Mouse (Mus musculus): Measurements from ENCODE around the gene E4f1.

DNA sequence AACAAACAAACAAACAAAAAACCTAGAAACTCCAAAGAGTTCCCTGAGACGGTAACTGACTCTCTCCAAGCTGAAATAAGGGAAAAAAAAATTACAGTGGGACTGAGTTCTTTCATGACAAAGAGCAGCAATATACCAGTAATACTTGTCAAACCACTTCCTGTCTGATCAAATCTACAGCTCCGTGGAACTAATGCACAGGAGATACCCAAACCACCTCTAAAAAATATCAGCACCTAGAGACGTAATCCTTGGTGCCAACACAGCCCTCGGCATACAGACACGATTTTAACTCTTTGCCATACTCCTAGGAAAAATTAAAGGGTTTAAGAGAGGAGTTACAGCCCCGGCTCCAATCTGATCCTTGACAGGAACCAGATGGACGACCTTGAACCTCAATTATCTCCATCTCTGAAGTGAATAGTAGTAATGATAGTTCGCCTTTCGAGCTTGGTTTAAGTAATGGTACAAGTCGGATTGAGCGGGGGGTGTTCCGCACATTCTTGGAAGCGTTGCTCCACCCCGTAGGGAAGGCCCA lies 15.8 kb downstream of the E4f1 start:
- TF ChIP-seq CTCF (IDR thresholded peaks at IDR 0.05; ENCODE audit: low read depth) (no peak), EP300 (IDR thresholded peaks at IDR 0.05; ENCODE audit: low read depth) (no peak)

All from liver, embryonic 14.5 days (tissue).